Mouse (Mus musculus): Measurements from ENCODE around the gene Specc1l.
A peak's percentile ranks its signal among the peaks of the same experiment; 100 is the strongest.
"Not testable (repeated sequence)": the region's sequence is repeated elsewhere in the genome, so short reads cannot be mapped to it uniquely, and the experiment has no call there.

Specc1l gene

DNA sequence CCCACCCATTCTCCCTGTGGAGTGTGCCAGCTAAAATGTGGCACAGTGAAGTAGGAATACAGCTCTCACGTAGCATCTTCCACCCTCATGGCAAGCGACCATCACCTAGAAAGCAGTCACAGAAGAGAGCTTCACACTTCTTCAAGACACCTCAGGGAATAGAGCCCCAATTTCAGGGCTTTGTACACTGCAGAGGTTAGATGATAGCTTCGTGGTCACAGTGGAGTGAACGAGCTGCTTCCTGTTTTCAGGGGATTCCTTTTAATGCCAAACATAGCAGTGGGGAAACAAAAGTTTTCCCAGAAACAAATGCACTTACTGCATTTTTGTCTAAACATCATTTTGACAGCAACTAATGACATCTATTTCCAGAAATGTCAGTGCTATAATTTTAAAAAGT is 77.5 kb downstream of the Specc1l start:
- DNase-seq: no peak

DNA sequence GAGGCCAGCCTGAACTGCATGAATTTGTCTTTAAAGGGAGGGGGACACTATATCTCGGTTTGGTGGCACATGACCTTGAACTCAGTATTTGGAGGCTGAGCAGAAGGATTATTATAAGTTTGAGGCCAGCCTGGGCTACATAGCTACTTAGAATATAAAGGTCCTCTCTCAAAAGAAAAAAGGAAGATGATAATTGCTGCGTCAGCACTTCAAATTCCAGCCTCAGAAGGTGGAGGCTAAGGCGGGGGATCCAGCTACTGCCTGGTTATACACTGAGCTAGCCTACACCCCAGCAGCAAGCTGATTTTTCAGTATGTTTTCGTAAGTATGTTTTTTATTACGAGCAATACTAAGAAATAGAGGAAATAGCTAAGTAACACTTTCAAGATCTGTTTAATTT is 78.8 kb downstream of the Specc1l start:
- no peak for DNase-seq

DNA sequence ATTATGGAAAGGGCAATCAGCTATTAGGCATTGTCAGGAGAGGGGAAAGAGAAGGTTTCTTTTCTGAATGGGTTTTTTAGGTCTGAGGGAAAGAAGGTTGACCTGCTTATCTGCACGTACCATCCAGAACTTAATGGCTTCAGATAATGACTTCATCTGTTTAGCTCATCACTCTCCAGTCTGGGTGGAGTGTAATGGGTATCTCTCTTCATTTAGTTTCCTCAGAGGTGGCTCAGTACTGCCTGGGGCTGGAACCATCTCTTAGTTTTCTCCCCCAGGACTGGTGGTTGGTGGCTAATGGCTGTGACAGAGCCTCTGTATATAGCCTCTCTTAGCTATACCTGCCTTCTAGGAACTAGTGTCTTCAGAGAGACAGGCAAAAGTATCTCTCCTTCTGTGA is 79.5 kb downstream of the Specc1l start:
- DNase-seq: no peak

DNA sequence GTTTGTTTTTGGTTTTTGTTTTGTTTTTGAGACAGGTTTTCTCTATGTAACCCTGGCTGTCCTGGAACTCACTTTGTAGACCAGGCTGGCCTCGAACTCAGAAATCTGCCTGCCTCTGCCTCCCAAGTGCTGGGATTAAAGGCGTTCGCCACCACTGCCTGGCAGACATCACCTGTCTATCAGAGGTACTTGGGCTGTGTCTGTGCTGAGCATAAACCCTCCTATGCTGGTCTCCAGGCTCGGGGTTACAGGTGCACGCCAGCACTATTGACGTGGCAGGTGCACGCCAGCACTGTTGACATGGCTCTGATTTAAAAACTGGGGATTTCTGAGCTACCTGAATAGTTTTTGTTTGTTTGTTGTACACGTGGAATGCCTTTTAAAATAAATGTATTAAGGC is 80.3 kb downstream of the Specc1l start:
- DNase-seq: not testable (repeated sequence)

DNA sequence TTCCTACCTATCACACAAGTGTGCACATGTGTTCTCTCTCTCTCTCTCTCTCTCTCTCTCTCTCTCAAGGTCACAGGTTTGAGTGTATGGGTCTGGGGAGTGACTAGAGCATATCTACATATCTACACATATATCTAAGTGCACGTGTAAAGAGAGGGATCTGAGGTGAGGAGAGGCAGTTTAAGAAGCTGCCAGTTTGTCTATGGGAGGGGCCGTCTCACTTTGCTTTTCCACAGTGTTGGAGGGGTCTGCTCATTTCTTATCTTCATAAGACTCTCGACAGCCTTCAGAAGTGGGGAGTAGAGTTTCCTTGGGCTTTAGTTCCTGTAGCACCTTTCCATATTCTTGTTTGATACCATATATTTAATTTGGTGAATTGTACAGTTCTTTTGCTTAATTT is 81.4 kb downstream of the Specc1l start:
- no peak for DNase-seq

DNA sequence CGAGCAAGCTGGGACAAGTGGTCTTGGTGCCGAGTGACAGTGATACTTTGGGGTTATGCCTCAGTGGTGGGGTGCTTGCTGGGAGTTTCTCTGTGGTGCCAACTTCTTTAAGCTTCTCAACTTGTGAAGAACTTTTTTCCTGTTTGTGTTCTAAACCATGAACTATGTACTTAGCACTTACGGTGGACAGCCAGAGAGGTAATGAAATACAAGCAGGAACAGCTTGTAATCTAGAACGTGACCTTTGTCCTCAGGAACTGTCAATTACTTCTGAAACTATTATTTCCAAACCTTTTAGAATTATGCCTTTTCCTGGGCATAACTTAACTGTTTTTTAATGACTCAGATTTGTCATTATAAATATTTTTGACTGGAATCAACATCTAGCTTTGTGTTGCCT is 82.5 kb downstream of the Specc1l start:
- DNase-seq: no peak

DNA sequence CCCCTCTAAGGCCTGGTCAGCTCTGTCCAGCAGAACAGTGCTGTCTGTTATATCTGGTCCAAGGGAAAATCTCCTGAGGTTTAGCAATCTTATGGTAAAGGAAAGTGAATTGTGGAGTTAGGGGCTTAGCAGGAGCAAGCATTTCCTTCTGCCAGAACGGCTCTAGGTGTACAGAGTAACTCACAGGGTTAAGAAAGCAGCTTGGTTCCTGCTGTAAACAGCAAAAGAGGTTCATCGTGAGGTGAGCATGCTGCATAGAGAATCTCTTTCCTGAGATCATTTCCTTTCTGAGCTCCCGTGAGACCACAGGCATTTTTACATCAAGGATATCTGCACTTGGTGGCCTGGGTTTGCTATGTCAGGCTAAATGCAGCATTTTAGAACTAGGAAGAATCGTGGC is 83.1 kb downstream of the Specc1l start:
- DNase-seq: no peak

DNA sequence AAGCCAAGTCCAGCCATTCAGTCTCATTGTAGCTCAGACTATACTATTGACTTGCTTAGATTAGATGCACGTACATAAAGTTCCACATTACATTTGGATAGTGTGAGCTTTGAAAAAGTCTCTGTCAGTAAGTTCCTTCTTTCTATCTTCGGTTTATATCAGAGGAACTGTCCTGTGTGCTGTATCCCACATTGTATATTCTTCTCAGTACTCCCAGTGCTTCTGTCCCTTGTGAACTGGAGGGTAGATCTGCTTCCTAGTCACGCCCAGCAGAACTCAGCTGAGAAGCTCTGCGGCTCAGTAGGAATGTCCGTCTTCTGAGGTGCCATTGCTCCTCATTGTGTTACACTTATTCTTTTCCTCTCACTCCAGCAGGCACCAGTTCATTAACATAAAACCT is 86.7 kb downstream of the Specc1l start:
- no peak for DNase-seq

DNA sequence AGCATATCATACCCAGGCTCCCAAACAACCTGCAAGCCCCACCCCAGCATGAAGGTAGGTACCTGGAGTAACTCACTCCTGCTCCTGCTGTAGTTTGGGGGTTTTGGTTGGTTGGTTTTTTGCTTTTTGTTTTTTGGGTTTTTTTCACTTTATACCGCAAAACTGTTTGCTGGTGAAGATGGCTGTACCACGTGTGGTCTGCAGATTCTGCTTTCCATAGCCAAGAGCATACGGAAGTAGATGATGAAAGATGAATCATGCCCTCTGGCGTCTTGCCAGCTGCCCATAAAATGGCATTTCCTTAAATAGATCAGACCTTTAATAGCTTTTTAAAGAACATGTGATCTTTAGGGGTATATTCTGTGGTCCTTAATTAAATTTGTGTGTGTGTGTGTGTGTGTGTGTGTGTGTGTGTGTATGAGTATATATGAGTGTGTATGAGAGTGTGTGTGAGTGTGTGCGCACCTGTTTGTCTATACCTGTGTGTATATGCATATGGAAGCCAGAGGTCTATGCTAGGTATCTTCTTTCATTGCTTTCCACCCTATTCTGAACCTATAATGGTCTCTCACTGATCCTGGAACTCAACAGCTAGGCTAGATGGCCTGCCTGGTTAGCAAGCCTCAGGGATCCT is 88.0 kb downstream of the Specc1l start:
- DNase-seq: no peak

DNA sequence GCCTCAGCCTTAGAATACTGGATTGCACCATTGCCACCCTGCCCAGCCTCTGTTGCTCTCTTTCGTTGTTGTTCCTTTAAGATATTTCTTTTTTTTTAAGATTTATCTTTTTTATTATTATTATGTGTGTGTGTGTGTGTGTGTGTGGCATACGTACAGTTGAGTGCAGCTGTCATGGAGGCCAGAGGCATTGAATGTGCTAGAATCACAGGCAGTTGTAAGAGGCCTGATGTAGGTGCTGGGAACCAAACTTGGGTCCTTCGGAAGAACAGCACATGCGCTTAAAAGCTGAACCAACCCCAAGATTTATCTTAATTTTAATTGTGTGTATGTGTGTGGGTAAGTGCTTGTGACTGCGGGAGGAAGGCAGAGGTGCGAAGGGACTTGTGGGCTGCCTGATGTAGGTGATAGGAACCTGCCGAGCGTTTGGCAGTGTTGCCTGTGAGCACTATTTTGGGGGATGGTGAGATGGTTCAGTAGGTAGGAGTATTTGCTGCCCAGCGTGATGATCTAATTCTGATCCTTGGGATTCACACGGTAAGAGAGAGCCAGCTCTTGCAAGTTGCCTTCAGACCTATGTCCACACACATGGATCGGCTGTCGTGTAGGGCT is 89.4 kb downstream of the Specc1l start:
- no peak for DNase-seq

DNA sequence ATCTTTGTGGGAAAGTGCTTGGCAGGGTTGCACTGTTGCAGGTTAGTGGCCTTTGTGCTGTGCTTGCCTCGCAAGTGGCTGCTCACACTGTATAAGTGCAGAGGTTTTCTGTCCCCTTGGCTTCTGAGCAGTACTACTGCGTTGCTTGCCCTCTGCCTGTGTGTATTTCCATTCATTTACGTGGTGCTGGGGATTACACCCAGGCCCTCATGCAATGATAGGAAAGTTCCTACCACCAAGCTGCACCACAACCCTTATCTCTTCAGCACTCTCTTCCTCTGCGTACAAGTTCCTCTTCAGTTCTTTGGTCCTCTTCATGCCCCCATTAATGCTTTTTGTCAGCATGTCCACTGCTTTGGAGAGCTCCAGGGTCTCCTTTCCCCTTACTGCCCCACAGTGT is 90.1 kb downstream of the Specc1l start:
- no peak for DNase-seq

DNA sequence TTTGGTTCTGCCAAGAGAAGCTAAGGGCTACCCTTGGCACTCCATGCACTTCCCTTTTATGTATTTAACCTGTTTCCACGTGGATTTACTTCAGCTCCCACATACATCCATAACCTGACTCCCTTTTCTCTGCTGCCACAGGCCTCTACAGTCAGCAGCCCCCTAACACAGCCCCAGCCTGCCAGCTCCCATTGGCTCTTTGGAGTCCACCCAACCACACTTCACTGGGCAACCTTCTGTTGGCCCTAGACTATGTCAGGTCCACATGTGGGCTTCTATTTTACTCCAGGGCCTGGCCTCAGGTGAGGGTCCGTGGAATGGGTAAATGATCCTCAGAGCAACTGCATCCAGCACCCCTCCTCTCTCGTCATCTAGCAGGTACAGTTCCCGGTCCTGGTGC is 90.7 kb downstream of the Specc1l start:
- DNase-seq: no peak

DNA sequence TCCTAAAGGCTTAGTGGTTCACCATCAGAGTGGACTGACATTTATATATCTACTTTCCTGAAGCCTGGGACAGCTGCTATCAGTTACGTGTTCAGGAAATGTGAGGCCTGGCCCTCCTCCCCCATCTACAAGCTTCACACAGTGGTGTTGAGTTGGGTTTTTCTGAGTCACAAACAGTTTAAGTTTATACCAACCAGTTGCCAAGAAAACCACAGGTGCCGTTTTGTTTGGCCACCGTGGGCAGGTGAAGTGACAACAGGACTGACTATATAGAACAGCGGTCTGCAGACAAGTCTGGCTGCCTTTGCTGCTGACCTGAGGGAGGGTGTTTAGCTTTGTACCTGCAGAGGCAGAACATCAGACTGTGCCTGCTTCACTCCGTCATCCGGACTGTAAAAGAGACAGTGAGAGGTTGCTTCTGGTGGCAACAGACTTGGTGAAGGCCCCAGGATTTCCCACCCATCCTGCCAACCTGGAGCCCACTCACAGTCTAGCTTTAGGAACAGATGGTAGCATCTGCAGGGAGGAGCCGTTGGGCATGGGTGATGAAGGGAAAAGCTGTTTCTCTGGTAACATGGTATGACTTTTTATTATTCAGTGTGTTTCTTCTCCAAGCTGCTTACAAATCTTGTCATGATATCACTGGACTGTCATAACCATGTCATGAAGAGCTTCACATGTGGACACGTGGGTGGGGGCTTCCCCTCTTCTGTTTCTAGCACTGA is 91.6 kb downstream of the Specc1l start:
- no peak for DNase-seq

DNA sequence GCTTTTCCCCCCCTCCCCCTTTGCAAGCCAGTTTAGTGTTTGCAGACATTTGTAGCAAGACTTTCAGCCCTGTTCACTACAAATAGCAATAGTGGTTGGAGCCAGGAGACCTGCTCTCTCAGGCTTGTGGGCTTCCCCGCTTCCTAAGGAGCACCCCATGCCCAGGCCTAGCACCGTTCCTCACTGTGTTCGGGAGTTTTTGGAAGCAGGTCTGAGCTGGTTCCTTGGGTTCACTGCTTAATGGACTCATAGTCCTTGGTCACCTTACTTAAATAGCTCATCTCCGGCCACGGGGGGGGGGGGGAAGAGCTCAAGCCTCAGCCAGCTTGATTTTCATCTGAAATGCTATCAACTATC is 92.2 kb downstream of the Specc1l start:
- DNase-seq: no peak

DNA sequence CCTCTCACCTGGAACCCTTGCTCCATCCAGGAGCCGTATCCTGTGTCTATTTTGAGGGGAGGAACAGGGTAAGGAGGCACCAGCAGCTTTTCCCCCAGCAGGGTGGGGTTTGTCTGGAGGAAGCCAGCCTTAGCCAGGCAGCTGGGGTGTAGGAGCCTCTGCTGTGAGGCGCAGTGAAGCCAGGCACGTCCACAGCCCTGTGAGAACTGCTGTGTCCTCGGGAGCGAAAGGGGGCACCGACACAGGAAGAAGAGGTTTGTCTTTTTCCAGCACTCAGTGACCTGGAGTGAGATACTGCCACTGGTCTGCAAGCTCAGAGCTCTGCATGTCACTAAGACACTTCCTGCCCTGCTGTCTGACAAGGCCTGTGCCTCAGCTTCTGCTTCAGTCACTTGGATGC is 92.5 kb downstream of the Specc1l start:
- no peak for DNase-seq

DNA sequence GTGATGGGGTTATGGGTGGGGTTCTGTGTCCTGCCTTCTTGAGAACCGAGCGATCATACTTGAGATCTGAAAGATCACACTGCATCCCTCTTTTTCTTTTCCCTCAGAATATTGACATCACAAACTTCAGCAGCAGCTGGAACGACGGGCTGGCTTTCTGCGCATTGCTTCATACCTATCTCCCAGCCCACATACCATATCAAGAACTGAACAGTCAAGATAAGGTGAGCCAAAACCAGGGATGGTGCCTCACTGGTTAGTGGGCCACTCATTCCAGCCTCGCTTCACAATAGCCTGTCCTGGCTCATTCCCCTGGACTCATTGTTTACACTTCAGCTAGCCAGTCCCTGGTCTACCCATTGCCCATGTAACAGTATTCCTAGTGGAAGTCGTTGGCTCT is 95.3 kb downstream of the Specc1l start:
- no peak for DNase-seq

DNA sequence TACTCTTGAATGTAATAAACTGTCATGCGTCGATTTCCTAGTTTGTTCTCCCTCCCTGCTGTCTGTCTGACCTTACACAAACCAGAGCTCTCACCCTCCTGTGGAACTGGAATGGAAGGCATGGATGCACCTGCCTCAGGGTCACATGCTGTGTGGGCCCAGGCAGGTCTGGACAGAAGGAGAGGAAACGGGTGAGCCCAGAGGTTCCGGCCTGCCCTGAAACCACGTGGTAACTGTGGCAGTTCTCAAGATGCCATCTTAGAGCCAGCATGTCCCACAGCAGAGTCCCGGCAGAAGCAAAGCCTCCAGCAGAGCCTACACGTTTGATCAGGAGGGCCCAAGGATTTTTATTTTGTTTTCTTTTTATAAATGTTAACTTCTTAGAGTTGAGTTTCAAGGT is 100.5 kb downstream of the Specc1l start:
- DNase-seq: no peak

DNA sequence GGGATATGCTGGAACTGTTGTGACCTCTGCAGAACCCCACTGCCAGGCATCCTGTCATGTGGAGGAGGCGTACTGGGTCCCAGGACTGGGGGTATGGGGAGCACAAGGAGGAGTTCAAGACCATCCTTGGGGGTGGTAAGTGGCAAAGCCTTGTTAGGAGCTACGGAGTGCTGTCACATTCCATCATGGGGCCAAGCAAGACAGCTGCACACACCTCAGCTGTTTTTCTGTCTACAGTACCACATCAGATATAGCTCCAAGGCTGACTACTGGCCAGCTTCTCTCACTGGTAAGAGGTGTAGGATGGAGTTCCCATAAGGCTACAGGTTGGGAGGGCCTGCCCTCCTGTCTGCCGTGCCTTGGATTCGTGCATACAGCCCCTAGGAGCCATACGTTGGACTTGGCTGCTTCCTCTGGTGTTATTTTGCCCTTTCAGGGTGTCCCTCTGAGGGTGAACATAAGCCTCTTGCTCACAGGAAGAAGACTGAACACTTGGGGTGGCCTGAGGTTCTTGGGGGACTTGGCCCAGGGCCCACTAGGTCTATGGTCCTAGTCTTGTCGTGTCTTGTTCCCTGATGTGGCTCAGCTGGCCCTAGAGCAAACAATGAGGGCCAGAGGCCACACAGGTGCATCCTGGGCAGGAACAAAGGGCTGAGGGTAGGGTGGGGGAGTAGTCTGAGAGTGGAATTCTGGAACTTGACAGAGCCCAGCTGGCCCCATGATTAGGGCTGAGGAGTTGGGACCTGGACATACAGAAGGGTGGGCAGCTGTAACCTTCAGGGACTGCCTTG is 102.5 kb downstream of the Specc1l start:
- no peak for DNase-seq

DNA sequence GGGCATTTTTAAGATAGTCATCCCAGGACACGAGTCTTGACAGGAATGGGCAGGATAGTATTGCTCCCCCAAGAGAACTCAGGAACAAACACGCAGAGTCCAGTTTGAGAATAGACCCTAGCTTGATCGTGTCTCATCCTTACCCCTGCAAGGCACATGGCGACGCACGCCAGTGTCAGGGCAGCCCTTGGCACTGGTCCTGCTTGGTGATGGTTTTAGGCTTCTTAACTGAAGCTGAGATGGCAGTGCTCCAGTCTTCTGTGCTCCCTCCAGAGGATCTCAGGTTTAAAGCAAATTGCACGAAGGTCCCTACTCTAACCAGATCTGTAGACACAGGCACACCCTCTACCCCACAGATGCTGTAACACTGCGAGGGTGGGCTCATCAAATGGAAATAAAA is 103.9 kb downstream of the Specc1l start:
- DNase-seq: no peak

DNA sequence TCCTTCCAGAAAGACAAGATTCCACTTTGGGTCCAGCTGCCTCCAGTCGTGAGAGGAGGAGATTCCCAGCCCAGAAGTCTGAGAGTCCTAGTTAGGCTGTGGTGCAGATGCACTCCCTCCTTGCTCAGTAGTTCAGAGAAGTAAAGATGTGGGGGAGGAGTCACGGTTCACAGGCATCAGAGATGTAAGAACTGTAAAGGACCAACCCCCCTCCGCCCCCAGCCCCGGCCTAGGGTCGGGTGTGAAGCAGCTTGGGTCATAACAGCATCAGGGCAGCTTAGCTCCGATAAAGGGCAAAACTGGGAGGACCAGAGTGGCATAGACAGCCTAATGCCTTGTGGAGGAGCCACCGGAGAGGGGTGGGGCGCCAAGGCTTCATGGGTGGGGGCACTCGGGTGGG is 104.6 kb downstream of the Specc1l start:
- DNase-seq: peak; percentile 53

DNA sequence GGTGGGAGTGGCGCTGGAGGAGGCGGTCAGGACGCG is 104.8 kb downstream of the Specc1l start, which contains the start of gene Adora2a:
Gene Adora2a (plus strand): TSS at position 6 of the 36 bp plus-strand sequence.
- DNase-seq: no peak

DNA sequence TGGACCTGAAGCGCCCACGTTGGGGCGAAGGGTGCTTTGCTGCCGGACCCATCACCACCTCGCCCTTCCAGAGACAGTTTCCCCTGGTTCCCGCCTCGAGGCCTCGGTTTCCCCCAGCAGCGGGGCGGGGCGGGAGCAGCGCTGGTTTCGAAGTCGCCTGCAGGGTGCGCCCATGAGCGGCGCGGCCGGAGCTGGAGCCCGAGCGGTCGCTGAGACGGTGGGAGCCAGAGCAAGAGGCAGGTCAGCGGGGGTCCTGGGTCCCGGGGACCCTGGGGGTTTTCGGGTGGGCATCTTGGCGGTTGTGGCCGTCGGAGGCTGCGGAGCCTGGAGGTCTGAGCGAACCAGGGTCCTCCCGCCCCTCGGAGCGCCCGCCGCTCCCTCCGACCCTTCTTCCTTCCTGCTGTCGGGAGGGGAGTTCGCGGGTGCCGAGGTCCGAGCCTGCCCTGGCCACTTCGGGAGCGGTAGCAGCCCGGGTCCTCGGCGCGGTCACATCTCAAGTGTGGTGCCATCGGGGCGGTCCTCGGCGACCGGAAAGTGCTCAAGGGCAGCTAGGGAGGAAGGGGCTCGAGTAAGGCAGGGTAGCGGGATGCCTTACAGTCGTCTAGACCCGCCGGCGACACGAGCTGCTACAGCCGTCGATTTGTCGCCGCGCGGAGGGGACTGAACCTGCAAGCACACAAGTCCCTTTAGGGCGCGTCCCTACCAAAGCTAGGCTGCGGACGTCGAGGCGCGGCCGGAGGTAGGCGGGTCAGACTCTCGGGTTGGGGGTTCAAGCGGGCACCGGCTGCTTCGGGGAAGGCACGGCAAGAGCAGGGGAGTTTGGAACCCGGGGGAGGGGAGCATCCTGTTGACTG is 105.3 kb downstream of the Specc1l start:
- DNase-seq: peak; percentile 87

DNA sequence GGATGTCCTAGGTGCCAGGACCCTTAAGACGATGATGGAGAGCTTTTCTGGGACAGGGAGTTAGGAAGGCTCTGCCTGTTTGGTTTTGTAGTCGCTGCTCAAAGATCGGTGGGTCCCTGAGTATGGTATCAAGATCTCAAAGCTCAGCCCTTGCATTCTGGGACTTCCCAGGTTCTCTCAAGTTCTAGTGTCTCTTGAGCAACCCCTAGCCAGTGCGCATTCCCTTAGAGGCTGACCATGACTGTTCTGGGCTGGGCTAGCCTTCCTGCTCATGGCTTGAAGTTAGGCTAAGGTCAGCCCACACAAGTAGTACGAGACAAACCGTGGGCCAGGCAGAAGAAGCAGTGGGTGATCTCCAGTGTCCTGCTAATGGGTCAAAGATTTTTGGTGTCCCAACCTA is 106.3 kb downstream of the Specc1l start:
- DNase-seq: no peak

DNA sequence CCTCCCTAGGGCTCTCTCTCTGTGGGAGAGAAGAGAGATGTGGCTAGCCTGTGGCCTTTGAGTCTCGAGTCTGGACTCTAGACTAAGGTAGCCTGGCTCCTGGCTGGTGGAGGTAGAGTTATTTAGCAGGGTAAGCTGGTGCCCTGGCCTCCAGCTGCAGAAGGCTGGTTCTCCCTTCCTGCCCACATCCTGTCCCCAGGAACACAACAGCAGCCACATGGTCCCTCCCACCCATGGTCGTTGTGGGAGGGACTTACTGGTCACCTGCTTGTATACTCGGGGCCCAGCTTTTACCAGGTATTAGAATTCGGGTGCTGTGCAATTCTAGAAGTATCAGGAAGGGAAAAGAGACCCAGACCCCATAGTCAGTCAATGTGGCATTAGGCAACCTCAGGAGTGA is 108.4 kb downstream of the Specc1l start:
- peak; percentile 71 for DNase-seq

Data from thymus, postnatal 25 days (tissue).